Mouse (Mus musculus) lung, embryonic 14.5 days (tissue): ENCODE measurements around the gene Lsm11. TPM values are rescaled to one million over a fixed set of nuclear protein-coding genes. Genes with fewer than 3 reads are reported as not detected.

Experiments used
- ATAC-seq: fragments of 200-750 bp; cut with Nextera tagmentation; 2 replicates; pipeline ENCODE4 v1.8.0; 2017; ENCODE audit warnings: mild to moderate bottlenecking, moderate TSS enrichment, moderate library complexity; ENCODE audit not compliant: insufficient read depth
- DNase-seq: peaks from one replicate; pipeline ENCODE4 v3.0.0-alpha.2; 2015
- H3K27ac ChIP-seq: fragments of 300-500 bp; sonication (generic); 2 replicates; pipeline ENCODE4 v1.5.1; 2014; ENCODE audit warnings: low read depth, mild to moderate bottlenecking, moderate library complexity
- H3K27me3 ChIP-seq: fragments of 300-500 bp; sonication (generic); 2 replicates; pipeline ENCODE4 v1.6.1; 2014; ENCODE audit warnings: low read length, control low read depth; ENCODE audit not compliant: insufficient read depth
- H3K36me3 ChIP-seq: fragments of 300-500 bp; sonication (generic); 2 replicates; pipeline ENCODE4 v1.6.1; 2014; ENCODE audit warnings: control low read depth; ENCODE audit not compliant: insufficient read depth
- H3K4me1 ChIP-seq: fragments of 300-500 bp; sonication (generic); 2 replicates; pipeline ENCODE4 v1.6.1; 2014; ENCODE audit warnings: antibody characterized with exemption, control low read depth; ENCODE audit not compliant: insufficient read depth
- H3K4me2 ChIP-seq: fragments of 300-500 bp; sonication (generic); 2 replicates; pipeline ENCODE4 v1.6.1; 2014; ENCODE audit warnings: mild to moderate bottlenecking
- H3K4me3 ChIP-seq: fragments of 300-500 bp; sonication (generic); 2 replicates; pipeline ENCODE4 v1.5.1; 2014; ENCODE audit warnings: low read depth, low read length
- H3K9ac ChIP-seq: fragments of 300-500 bp; sonication (generic); 2 replicates; pipeline ENCODE4 v1.6.1; 2014
- H3K9me3 ChIP-seq: fragments of 300-500 bp; sonication (generic); 2 replicates; pipeline ENCODE4 v1.6.1; 2016; ENCODE audit warnings: low read depth, low read length, control low read depth
- CTCF ChIP-seq: IDR thresholded peaks from 2 replicates; pipeline ENCODE4 v1.5.1; 2016; ENCODE audit warnings: antibody characterized with exemption, low read depth
- WGBS: fragments of 180-500 bp; shearing (Covaris S2); extraction: QIAGEN DNeasy Blood & Tissue Kit; methylation state at CpG from one replicate; pipeline ENCODE4 v1.1.7; 2014; 5-methylcytosine and 5-hydroxymethylcytosine counted together
- polyA plus RNA-seq: library from polyadenylated mRNA; unstranded; fragments of >200 nt; fragmentation: Nextera tagmentation; extraction: Ambion mirVana; gene quantifications from 2 replicates; pipeline ENCODE4 v1.2.1, GENCODE M21; 2014

The Lsm11 gene
- polyA plus RNA-seq, 1 experiment from 2014 or later = 9.9 TPM

- H3K9ac ChIP-seq = no peak overlapping the region
- no peak for TF ChIP-seq CTCF
- H3K27me3 ChIP-seq = no peaks in the 10 kb centered on the region
- 78% methylated on average over 10 of the region's 10 CpGs for WGBS
- H3K9me3 ChIP-seq = no peaks in the 10 kb centered on the region
- H3K27ac ChIP-seq = no peak overlapping the region
- H3K36me3 ChIP-seq = peaks cover 14% of the 10 kb centered on the region
- ATAC-seq = no peak
- no peak overlapping the region for H3K4me2 ChIP-seq
- no peaks in the 10 kb centered on the region for H3K4me1 ChIP-seq
- no peak for DNase-seq
- H3K4me3 ChIP-seq = no peak overlapping the region
Measured at GRCm38 (mm10) chr11:45916196-45916595, 28.5 kb downstream of the Lsm11 start.

- H3K4me3 ChIP-seq = no peak overlapping the region
- ATAC-seq (no peak), DNase-seq (no peak)
- H3K36me3 ChIP-seq = peaks cover 64% of the 10 kb centered on the region
- H3K4me2 ChIP-seq = no peak overlapping the region
- no peaks in the 10 kb centered on the region for H3K4me1 ChIP-seq
- no peak overlapping the region for H3K27ac ChIP-seq
- WGBS = 90% methylated on average over 5 of the region's 5 CpGs
- H3K27me3 ChIP-seq = no peaks in the 10 kb centered on the region
- H3K9ac ChIP-seq = no peak overlapping the region
- no peak for TF ChIP-seq CTCF
- H3K9me3 ChIP-seq = no peaks in the 10 kb centered on the region
Measured at GRCm38 (mm10) chr11:45910701-45911100, 34.0 kb downstream of the Lsm11 start.

GRCm38 (mm10) chr11:45908894-45909293 lies 35.8 kb downstream of the Lsm11 start:
- Histone ChIP-seq H3K27ac (no peak overlapping the region), H3K9me3 (no peaks in the 10 kb centered on the region), H3K4me2 (no peak overlapping the region), H3K36me3 (peaks cover 71% of the 10 kb centered on the region), H3K4me1 (no peaks in the 10 kb centered on the region), H3K4me3 (no peak overlapping the region), H3K9ac (no peak overlapping the region), H3K27me3 (no peaks in the 10 kb centered on the region)
- ATAC-seq (no peak), DNase-seq (no peak)
- 96% methylated on average over 7 of the region's 7 CpGs for WGBS
- TF ChIP-seq CTCF = no peak

GRCm38 (mm10) chr11:45908070-45908469 lies 36.7 kb downstream of the Lsm11 start:
- H3K4me3 ChIP-seq = no peak overlapping the region
- H3K4me2 ChIP-seq = no peak overlapping the region
- H3K4me1 ChIP-seq = no peaks in the 10 kb centered on the region
- DNase-seq = no peak
- H3K9ac ChIP-seq = no peak overlapping the region
- no peaks in the 10 kb centered on the region for H3K27me3 ChIP-seq
- WGBS = 87% methylated on average over 7 of the region's 7 CpGs
- no peaks in the 10 kb centered on the region for H3K9me3 ChIP-seq
- no peak for TF ChIP-seq CTCF
- no peak overlapping the region for H3K27ac ChIP-seq
- peaks cover 79% of the 10 kb centered on the region for H3K36me3 ChIP-seq
- ATAC-seq = no peak

- Histone ChIP-seq H3K4me2 (no peak overlapping the region), H3K4me3 (no peak overlapping the region), H3K9me3 (no peaks in the 10 kb centered on the region), H3K36me3 (peaks cover 81% of the 10 kb centered on the region), H3K4me1 (no peaks in the 10 kb centered on the region), H3K27ac (no peak overlapping the region), H3K27me3 (no peaks in the 10 kb centered on the region), H3K9ac (no peak overlapping the region)
- TF ChIP-seq CTCF = no peak
- DNase-seq (no peak), ATAC-seq (no peak)
- WGBS = 66% methylated on average over 5 of the region's 5 CpGs
Measured at GRCm38 (mm10) chr11:45907301-45907700, 37.4 kb downstream of the Lsm11 start.

- Histone ChIP-seq H3K36me3 (peaks cover 76% of the 10 kb centered on the region), H3K4me2 (no peak overlapping the region), H3K9me3 (no peaks in the 10 kb centered on the region), H3K9ac (no peak overlapping the region), H3K27ac (no peak overlapping the region), H3K4me1 (no peaks in the 10 kb centered on the region), H3K4me3 (no peak overlapping the region), H3K27me3 (no peaks in the 10 kb centered on the region)
- 81% methylated on average over 8 of the region's 8 CpGs for WGBS
- DNase-seq = no peak
- ATAC-seq = no peak
- TF ChIP-seq CTCF = no peak
Measured at GRCm38 (mm10) chr11:45906109-45906786, 38.5 kb downstream of the Lsm11 start.

GRCm38 (mm10) chr11:45900233-45901015 lies 44.3 kb downstream of the Lsm11 start:
- Histone ChIP-seq H3K4me3 (no peak overlapping the region), H3K27ac (no peak overlapping the region), H3K9me3 (no peaks in the 10 kb centered on the region), H3K4me1 (no peaks in the 10 kb centered on the region), H3K4me2 (no peak overlapping the region), H3K27me3 (no peaks in the 10 kb centered on the region), H3K9ac (no peak overlapping the region), H3K36me3 (peaks cover 63% of the 10 kb centered on the region)
- no peak for ATAC-seq
- 68% methylated on average over 11 of the region's 11 CpGs for WGBS
- TF ChIP-seq CTCF = no peak
- no peak for DNase-seq
